Mouse (Mus musculus): ENCODE measurements around the gene Tcf7l1.

The Tcf7l1 gene

DNA sequence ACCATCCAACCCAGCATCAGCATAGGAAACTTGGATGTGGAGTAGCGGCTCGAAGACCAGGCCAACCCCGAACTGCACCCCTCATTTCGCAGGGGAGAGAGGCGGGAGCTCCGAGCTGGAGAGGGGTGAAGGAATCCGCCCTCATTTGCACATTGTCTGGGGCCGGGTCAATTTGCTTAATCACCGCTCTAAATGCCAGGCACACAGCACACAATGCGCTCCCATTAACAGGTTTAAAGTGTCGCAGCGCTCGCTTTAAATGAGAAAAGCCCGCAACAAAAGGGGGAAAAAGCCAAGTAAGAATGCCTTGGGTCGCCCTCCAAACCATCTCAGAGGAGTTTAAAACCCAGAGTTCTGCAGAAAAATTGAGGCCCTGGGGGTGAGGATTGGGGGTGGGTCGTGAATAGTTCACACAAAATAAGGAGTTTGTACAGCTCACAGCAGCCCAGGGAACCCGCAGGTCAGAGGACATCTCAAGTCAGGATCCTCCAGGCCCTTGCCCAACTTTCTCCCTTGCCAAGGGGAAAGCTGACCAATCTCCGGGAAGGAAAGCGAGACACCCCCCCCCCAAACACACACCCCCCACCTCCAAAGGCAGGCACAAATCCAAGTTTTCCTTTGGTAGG is 1.6 kb downstream of the Tcf7l1 start:
- DNase-seq (ENCODE audit: low read depth, low spot score) = no peak

DNA sequence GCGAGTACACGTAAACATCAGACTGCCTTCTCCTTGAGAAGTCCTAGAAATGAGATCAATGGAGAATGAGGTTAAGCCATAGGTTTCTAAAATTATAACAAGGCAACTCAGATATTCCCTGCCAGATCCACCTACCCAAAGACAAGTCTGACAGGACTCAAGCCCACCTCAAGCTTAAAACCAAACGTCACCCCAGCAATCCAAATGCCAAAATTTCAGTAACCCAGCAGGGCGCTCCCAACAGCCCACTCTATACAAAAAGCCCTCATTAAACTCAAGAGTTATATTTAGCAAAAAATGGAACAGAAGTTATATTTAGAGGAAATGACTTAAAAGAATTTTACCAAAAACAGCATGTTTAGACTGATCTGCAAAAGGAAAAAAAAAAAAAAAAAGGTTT is 5.3 kb downstream of the Tcf7l1 start:
- DNase-seq (ENCODE audit: low read depth, low spot score) = no peak

DNA sequence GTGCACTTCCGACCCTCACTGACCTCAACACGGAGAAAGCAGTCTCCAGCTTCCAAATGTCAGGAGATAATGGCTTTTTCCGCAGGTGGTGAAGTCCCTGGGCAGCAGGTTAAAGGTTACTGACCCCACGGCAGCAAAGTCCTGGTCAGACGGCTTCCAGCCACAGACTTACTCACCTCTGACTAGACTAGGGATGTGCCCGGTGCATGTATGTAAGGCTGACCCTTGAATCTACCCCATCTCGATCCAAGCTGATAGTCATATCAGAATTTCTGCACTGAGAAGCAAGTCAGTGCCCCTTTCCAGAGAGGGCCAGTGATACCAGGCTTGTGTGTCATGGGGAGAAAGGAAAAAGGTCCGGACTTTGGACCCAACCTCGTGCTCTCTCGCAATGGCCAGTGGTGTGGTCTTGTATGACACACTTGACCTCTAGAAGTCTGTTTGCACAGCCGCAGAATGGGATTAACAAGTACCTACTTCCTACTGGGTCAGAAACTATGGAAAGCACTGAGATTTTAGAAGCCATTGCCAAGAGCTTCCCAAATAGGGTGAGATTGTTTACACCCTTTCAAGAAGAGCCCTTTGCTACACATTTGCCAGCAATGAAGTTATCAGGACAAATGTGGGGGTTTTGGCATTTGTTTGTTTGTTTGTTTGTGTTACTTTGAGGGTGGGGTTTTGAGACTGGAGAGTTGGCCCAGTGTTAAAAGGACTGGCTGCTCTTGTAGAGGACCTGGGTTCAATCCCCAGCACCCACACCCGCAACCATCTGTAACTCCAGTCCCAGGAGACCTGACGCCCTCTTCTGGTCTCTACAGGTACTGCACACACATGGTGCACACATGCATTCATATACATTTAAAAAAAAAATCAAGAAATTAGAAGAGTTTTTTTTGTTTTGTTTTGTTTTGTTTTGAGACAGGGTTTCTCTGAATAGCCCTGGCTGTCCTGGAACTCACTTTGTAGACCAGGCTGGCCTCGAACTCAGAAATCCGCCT is 10.0 kb downstream of the Tcf7l1 start:
- DNase-seq (ENCODE audit: low read depth, low spot score) = no peak

DNA sequence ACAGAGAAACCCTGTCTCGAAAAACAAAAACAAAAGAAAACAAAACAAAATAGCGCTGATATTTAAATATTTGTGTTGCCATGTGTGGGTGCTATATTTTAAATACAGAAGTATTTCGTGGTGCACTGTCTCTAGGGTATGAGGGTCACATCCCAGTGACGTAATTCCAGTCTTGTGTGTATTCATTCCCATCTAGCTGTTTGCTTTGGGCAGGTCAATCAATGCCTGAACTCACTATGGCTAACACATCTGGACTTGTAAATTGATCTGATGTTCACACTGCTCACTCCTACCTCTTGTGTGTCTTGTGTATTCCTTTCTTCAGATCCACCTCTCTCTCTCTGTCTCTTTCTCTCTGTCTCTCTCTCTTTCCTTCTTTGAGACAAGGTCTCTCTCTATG is 11.8 kb downstream of the Tcf7l1 start:
- no peak for DNase-seq (ENCODE audit: low read depth, low spot score)

DNA sequence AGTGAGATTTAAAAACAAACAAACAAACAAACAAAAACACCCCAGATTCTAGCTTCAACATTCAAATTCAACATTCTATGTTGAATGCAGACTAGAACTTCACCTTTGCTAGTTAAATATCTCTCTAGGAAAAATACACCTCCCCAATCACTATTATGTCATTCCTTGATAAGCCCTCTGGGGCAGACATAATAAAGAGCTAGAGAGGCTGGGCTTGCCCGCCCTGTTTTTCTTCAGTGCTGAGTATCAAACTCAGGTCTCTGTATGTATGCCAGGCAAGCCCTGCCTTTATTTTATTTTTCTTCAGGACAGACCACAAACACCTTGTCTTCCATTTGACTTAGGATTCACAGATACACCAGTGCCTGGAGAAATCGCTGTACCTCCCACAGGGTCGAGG is 14.8 kb downstream of the Tcf7l1 start:
- no peak for DNase-seq (ENCODE audit: low read depth, low spot score)

DNA sequence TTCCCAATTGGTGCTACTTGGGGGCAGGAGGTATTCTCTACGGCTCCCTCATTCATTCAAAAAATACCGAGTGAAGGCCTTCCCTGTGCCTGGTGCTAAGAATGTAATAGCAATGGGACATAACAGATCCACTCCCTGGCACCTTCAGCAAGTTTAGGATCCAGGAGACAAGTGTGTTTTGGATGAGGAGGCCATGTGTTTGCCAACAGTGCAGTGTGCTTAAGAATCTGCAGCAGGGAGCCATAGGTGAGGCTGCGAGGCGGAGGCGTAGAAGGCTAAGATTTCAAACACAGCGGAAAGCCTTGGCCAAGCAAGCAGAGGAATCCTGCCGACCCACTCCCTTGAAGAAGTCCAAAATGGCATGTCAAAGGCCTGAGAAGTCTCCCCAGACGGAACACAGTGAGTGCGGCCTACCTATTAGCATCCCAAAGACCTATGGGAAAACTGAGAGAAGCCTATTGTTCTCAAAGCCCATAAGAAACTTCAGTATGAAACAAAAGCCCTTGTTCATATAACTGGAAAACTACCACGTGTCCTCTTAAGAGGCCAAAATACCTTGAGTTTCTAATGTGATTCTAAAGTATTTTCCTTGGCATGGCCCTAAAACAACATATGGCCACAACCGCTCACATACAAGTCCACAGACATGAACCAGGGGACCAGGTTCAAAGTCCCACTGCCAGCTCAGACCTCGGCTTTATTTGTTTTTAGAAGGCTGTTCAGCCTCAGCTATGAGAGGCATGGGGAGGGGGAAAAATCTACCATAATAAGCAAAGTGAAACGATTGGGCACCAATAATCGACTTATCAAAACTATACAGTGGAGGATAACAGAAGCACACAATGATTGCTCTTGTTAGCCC is 18.9 kb downstream of the Tcf7l1 start:
- no peak for DNase-seq (ENCODE audit: low read depth, low spot score)

DNA sequence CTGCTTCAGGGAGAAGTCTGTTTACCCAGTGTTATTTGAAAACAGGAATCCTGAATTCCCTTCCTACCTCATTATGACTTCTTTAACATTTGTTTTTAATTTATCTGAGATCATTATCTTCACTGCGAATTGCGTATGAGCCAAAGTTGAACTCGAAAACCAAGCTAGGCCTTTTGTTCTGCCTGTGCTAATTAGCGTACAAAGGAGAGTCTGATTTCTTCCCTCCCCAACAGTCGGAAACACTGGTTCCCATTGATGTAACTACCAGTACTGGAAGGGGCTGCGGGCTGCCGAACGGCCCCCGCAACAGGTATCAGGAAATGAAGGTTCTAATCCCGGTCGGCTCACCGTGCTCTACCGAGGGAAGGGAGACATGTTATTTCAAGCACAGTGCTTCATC is 19.7 kb downstream of the Tcf7l1 start:
- DNase-seq (ENCODE audit: low read depth, low spot score) = no peak

DNA sequence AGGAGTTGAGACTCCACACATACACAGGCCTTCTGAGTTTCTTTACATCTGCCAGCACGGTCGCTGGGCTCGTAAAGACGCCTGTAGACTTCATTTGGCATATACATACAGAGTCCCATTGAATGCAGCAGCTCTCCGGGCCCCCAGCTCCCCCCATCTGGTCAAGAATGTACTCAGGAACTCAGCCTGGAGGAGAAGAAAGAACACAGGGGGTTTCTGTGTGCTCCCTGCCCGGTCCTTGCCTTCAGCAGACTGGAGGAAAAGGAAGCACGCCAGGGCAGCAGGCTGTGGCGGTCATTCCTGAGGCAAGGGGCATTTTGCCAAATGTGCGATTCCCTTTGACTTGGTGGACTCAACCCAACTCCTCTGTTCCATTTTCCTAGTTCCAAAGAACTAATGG is 20.2 kb downstream of the Tcf7l1 start:
- peak; percentile 39 for DNase-seq (ENCODE audit: low read depth, low spot score)

DNA sequence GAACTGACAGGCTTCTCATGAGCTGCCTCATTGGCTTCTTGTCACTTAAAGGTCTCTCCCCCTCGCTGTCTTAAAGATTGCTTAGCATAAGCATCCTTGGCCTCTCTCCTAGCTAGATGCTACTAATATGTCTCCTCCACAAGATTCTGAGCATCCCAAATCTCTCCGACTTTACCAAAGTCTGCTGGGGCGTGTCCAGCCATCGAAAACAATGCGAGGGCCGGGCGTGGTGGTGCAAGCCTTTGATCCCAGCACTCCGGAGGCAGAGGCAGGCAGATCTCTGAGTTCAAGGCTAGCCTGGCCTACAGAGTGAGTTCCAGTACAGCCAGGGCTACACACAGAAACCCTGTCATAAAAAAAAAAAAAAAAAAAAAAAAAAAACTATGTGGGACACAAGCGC is 21.0 kb downstream of the Tcf7l1 start:
- DNase-seq (ENCODE audit: low read depth, low spot score) = no peak

DNA sequence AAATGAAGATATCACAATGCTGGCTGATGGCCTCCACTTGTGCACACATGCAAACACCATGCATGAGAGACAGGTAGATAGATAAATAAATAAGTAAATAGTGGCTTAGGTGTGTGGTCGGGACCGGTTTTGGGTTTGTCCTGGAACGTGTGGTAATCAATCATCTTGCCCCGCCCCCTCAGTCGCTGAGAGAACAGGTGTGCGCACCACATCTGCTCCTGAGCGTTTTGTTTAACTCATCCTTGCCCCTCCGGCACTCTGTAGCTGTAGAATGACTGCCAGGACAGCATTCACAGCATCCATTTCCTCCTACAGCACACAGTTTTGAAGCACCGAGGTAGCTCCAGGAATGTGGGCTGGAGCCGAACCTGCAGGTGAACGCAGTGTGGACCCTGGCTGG is 25.4 kb downstream of the Tcf7l1 start:
- DNase-seq (ENCODE audit: low read depth, low spot score) = peak; percentile 43

DNA sequence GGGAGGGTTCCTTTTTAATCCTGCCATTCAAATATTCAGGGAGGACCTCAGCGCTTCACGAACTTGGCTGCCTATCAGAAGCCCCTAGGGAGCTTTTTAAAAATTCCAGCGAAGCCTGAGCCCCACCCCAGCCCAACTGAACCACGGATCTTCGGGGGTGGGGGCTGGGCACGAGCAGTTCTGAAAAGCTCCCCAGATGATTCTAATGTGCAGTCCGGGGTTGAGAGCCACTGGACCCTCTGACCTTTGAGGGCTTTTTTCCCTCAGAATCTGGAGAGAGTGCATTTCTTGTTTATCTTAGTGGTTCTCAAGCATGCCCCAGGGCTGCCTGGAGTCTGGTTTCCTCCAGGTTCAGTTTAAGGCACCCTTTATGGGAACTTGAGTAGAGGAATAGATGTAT is 27.4 kb downstream of the Tcf7l1 start:
- DNase-seq (ENCODE audit: low read depth, low spot score) = no peak

DNA sequence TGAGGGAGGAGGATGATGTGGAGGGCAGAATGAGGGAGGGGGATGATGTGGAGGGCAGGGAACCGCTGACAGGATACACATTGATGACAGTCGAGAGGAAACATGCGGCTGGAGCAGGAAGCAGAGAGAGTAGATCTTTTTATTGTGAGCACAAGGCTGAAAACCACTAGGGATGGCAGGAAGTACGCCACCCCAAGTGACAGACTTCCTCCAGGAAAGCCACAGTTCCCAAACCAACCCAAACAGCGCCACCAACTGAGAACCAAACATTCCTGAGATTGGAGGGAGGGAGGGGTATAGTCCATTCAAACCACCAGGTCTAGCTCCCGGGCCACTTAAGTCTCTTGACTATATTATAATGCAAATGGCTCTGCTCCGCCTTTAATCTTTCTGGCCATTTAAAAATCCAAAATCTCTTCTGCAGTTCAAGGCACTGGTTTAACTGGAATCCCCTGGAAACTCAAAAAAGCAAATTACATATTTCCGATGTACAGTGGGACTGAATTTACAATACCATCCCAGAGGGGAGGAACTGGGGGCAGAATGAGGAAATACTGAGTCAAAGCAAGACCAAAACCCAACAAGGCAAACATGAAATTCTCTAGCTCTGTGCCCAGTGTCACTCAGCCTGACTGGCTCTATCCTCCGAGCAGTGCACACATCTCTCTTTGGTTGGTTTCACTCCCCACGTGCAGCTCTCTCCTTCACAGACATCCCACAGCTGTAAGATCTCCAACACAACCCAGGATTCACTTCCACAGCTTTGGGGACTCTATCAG is 30.6 kb downstream of the Tcf7l1 start:
- DNase-seq (ENCODE audit: low read depth, low spot score) = no peak

DNA sequence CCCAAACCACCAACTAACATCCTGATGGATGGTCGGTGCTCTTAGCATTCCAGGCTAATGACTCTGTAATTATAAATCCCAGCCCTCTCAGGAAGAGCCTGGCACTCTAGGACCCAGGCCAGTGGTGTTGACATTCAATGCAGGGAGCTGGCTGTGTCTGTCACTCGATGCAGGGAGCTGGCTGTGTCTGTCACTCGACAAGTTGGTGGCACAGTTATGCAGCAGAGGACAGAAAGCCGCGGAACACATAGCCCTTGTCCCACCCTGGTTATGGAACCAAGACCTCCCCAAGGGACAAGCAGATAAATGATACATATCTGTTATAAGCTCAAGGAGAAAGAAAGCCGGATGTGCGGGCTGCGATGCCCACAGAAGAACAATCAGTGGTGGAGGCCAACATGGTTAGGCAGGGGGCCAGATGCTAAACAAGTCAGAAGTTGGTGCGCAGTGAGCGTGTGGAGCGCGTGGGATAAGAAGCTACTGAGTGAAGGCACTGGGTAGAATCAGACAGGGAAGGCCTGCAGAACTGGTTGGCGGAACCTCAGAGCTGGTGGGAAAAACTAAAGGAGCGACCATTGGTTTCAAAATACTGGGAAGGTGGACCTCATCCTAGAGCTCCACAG is 33.7 kb downstream of the Tcf7l1 start:
- DNase-seq (ENCODE audit: low read depth, low spot score) = no peak

DNA sequence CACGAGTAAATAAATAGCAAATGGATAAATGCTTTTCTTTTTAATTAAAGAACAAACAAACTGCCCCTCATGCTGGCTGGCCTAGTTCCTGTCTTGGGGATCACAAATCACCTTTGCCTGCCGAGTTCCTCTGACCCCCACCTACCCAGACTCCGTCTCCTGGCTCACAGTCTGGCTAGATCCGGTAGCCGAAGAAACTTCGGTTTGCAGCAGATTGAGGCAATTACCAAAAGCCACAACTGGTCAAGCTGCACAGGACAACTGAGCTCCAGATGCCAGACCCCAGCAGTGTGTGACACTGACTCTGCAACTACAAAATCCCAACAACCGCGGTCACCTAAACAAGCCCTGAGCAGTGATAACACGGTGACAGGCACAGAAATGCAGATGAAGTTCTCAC is 34.8 kb downstream of the Tcf7l1 start:
- DNase-seq (ENCODE audit: low read depth, low spot score) = peak; percentile 52

DNA sequence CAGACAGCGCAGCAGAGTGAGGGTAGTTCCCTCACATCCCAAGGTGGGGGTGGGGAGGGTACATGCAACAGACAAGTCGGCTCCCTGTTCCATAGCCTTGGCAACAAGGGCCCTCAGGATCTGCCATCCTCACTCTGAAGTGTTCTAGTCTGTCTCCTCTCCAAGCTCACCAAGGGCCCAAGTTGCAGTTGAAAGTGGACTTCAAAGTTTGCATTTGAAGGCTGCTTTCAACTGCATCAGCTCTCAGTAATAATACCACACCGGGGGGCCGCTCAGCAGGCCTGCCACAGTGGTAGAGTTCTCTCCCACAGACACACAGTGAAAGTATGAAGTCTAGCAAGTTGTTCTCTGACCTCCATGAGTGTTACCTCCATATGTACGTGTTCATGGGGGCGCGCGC is 35.3 kb downstream of the Tcf7l1 start:
- DNase-seq (ENCODE audit: low read depth, low spot score) = no peak

DNA sequence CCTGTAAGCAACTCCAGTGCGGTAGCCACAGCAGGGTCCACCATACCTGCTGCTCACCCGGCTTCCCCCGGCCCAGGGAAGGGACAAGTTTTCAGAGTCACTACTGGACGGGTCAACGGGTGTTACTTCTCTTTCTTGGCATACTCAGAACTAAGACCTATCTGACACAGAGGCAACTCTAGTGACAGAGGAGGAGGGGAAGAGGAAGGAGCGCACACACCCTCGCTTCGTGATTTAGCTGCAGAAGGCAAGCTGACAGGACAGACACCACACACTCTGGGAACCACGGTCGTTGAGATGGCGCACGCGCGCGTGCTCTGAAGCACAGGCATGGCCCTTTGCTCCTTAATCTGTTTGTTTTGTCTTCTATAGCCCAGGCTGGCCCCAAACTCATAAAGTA is 36.2 kb downstream of the Tcf7l1 start:
- no peak for DNase-seq (ENCODE audit: low read depth, low spot score)

DNA sequence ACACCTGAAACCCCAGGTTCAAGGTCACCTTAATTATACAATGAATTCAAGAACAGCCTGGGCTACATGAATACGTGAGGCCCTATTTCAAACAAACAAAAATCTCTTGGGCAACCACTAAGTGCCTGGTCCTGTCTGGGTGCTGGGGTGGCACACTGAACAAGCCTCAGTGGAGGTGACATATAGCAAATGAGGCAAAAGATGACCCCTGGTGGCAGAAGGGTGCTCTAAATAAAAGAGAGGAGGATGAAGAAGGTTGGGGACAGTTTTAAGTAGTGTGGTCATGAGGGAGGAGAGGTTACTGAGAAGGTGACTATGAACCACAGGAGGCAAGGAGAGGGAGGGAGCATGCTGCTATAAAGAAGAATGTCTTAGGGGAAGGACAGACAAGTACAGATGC is 37.8 kb downstream of the Tcf7l1 start:
- no peak for DNase-seq (ENCODE audit: low read depth, low spot score)

DNA sequence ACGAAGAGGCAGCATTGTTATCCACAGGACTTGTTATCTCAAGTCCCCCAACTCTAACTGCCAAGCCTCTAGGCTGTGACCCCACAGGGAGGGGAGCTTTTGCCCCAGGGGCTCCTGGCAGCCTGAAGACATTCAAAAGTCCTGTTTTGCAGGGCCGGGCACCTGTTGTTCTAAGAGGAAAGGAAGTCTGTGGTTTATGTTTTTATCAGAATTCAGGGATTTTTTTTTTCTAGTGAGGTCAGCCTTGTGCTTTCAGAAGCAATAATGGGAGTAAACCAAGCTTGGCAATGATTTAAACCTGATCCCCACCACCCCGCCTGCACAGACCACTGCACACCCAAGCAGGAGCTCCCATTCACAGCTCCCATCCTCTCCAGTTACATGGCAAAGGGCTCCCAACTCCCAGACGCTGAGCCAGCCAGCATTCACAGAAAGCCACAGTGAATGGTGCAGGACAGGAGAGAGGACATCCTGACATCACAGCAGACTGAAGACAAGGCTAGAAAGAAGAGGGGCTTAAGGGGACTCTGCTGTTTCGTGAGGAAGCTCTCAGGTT is 40.1 kb downstream of the Tcf7l1 start:
- no peak for DNase-seq (ENCODE audit: low read depth, low spot score)

DNA sequence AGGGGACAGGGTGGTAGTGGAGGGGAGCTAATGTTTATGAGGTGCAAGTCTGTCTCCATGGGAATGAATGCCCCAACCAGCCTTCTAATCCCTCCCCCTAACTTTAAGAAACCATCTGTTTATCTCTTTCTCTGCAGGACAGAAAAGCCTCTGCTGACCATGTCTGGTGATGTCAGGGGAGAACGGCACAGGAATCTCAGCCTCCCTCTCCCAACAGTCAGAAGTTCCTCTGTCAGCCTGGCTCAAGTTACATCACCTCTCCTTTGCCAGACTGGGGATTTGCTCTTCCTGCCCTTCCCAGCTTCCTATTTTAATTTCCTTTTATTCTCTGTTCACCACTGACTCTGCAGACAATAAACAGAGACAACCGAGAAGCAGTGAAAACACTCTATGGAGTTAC is 40.6 kb downstream of the Tcf7l1 start:
- DNase-seq (ENCODE audit: low read depth, low spot score) = no peak

DNA sequence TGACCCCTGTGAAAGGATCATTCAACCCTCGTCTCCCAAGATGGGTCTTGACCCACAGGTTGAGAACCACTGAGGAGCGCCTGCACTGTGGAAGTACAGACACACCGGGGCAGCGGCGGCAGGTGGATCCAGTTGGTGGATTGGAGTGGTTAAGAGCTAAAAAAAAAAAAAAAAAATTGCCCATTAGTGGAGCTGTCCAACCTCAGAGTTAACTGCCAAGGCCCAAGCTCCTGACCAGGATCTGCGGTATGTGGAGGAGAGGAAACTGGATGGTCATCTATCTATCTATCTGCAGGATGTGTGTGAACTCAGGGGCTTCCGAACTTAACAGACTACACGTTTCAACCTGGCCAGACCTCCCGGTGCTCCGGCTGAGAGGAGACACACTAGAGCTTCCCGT is 41.2 kb downstream of the Tcf7l1 start:
- no peak for DNase-seq (ENCODE audit: low read depth, low spot score)

DNA sequence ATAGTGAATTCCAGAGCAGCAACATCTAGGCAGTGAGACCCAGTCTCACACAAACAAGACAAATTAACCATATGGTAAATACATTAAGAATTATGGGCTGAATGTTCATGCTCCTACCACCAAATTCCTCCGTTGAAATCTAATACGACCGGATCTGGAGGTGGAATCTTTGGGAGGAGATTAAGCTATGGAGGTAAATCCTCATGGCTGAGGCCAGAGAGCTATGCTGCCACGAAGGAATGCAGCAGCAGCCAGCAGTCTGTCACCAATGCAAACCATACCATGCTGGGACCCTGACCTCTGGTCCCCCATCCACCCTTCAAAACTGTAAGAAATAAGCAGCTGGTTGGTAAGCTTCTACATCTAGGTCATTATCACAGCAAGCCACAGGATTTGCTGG is 41.9 kb downstream of the Tcf7l1 start:
- DNase-seq (ENCODE audit: low read depth, low spot score) = peak; percentile 54
